Mouse (Mus musculus): ENCODE data around the gene Sec11a. TPM values are rescaled to one million over a fixed set of nuclear protein-coding genes. Genes with fewer than 3 reads are reported as not detected.
"Not testable (repeated sequence)": the region's sequence is repeated elsewhere in the genome, so short reads cannot be mapped to it uniquely, and the experiment has no call there.

Gene Sec11a
- 10 to 100 TPM; 70.2 to 75.0 TPM for total RNA-seq (2021)

GRCm38 (mm10) chr7:80947445-80948350, at the start of gene Sec11a:
Gene Sec11a (minus strand): TSS chr7:80947780.
- intact Hi-C loops (cut with DNase I) = loop anchor here (2.0 kb wide), 1 partner anchor 39 kb away; no protein-coding TSS in a partner anchor

DNA sequence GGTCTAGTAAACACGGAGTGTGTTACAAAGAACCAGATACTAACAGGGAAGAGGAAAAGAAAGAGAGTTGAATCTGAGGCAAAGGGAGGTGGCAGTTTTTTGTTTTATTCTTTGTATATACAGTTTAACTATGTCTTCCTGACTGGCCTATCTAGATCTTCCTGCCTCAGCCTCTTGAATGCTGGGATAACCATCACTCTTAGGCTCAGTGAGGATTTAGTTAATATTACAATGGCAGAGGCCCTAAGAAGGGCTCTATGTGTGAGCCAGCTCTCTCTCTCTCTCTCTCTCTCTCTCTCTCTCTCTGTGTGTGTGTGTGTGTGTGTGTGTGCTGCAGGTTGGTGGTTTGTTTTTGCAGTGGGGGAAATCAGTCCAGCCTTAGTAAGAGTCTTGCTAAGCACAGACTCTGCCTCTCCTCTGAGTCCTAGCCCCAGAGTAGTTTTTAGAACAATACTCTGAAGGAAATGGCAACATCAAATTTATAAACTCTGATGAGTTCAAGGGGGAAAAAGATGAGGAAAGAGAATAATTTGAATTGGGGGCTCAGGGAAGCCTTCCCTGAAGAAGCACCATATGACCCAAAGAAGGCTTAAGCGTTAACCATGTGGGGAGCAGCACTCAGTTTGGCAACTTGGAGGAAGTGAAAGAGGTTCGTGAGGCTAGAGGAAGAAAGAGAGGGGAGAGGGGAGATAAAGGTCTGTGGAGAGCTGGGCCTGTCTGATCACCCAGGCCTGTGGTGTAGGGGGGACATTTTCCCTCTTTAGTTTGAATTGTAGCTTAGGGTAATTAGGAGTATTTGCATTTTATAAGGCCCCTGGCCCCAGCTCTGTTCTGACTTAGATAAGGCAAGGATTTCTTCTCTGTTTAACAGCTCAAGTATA, 47.9 kb upstream of the Sec11a start:
- intact Hi-C loops (cut with DNase I) = loop anchor here (10.0 kb wide), 1 partner anchor 349 kb away; the partner anchor contains the start of gene Rps17
- no peak for DNase-seq

More at GRCm38 (mm10) chr7:80947445-80948350, at the start of gene Sec11a:
- DNase-seq = peak; percentile 96 to 97

- intact Hi-C loops (cut with DNase I) = loop anchor here (5.0 to 10.0 kb wide), 2 partner anchors 92 to 350 kb away; partner anchors contain the start of genes Rps17 and Wdr73
- peak; percentile 17 to 31 for DNase-seq
Observed at GRCm38 (mm10) chr7:80994663-80995005, 47.1 kb upstream of the Sec11a start.

DNA sequence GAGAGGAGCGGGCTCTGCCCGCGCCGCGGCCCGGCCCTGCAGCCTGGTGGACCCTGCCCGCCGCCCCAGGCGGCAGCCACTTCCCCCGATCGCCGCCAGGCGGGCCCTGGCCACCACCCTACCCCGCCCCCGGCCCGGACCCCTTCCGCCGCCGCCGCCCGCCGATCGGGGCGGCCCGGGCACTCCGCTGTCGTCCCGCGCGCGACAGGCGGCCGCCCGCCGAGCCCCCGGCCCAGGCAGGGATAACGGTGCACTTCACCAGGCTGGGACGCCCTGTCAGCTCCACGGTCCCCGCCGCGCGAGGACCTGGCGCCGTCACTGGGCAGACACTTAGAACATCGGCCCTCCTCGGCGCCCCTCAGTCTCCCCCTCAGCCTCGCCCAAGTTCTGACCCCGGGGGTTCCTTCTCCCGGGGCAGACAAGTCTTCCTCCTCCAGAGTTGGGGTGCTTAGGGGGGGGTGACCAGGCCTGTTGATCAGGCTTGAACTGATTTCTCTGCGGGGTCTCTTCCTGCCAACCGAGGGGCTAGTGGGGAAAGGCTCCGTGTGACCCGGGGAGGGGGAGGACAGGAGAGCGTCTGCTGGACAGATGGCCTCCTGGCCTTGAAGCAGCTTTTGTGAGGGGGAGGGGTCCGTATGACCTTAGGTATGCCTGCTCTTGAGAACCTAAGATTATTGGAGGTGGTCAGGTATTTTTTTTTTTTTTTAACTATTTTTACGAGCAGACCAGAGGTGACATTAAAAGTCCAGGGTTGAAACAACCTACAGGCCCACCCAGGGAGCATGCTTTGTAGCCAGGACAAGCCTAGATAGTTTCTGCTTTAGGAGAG, 46.5 kb upstream of the Sec11a start:
- intact Hi-C loops (cut with DNase I) = loop anchor here (5.0 to 10.0 kb wide), 2 partner anchors 92 to 351 kb away; partner anchors contain the start of genes Rps17 and Wdr73
- peak in 1 of 2 experiments; percentile 26 for DNase-seq

DNA sequence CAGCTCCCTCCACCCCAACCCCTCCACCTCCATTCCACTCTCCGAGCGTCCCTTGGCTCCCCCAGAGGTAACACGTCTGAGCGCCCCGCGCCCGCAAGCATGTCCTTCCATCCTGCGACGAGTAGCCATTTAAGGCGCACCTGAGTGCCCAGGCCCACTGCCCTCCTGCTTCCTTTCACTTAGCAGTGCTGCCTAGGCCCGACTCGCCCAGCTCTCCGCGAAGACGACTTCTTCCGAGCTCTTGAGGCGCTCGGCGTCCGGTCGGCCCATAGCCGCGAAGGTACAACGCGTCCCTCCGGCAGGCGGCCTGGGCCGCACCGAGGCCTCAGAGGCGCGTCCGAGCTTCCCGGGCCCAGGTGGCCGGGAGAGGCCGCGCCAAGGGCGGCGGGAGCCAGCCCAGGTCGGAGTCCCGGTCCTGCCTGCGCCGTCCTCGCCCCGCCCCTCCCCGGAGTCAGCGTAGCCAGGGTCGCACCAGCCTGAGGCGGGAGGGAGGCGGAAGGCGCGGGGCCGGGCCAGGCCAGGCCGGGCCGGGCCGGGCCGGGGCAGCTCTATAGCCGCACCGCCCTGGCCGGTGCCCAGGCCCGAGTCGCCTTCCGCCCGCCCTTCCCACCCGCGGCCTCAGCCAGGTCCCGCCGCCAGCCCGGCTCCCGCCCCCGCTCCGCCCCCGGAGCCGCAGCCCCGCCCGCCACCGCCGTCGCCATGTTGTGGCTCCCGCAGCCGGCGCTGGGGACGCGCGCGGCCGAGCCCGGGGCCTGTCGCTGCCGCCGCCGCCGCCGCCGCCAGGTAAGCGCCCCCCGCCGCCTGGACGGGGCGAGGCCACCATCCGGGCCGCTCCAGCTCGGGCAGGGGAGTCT, 45.6 kb upstream of the Sec11a start, which contains the start of gene Zfp592:
TSS of gene Zfp592 (plus strand) at position 702 of the 854 bp plus-strand sequence.
- DNase-seq = peak; percentile 87 to 91
- intact Hi-C loops (cut with DNase I) = loop anchor here (5.0 to 10.0 kb wide), 2 partner anchors 91 to 352 kb away; partner anchors contain the start of genes Rps17 and Wdr73

GRCm38 (mm10) chr7:80992631-80992979, 45.0 kb upstream of the Sec11a start:
- peak in 1 of 2 experiments; percentile 53 for DNase-seq
- intact Hi-C loops (cut with DNase I) = loop anchor here (5.0 to 10.0 kb wide), 2 partner anchors 90 to 352 kb away; partner anchors contain the start of genes Rps17 and Wdr73

DNA sequence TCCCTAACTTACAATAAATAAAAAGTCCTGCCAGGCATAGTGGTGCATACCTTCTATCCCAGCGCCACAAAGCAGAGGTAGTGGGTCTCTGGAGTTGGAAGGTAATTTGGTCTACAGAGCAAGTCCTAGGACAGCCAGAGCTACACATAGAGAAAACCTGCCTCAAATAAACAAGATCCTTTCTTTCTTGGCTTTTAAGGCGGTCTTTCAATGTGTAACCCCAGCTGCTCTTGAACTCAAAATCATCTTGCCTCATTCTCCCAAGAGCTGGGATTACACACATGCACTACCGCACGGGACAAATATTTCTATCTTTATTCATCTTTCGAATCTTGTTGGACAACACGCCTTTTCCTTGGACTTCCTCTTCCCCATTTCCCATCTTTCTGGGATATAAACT, 44.5 kb upstream of the Sec11a start:
- intact Hi-C loops (cut with DNase I) = loop anchor here (5.0 to 10.0 kb wide), 2 partner anchors 90 to 353 kb away; partner anchors contain the start of genes Rps17 and Wdr73
- peak in 1 of 2 experiments; percentile 14 for DNase-seq

DNA sequence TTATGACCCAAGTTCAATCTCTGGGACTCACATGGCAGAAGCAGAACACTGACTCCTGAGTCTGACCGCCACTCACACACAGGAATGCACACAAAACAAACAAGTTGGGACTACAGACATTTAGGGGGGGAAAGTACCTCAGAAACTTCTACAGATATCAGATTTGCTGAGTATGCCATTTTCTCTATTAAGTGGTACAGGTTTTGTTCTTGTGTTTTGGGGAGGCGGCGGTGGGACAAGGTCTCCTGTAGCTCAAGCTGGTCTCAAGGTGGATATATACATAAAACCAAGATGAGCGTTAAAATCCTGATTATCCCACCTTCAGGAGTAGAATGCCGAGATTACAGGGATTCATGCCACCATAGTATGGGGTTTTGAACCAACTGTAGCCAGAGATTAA, 44.0 kb upstream of the Sec11a start:
- DNase-seq = no peak
- intact Hi-C loops (cut with DNase I) = loop anchor here (5.0 to 10.0 kb wide), 2 partner anchors 89 to 353 kb away; partner anchors contain the start of genes Rps17 and Wdr73

DNA sequence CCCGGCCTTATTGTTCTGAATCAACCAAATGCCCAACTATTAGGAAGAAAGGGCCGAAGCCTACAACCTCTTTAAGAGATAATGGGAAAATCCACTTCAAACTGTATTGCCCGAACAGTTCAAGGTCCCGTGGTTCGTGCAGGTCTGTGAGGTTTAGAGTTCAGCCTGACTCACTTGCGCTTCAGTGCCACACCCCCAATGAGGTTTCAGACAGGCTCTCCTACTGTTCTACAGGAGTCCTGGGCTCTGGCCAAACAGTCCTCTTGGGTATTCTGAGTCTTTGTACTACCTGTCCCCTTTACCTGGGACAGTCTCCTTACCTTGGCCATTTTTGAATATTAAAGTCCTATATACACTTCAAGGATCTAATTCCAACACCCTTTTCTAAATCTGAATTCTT, 42.7 kb upstream of the Sec11a start:
- intact Hi-C loops (cut with DNase I) = loop anchor here (5.0 to 10.0 kb wide), 2 partner anchors 88 to 355 kb away; partner anchors contain the start of genes Rps17 and Wdr73

DNA sequence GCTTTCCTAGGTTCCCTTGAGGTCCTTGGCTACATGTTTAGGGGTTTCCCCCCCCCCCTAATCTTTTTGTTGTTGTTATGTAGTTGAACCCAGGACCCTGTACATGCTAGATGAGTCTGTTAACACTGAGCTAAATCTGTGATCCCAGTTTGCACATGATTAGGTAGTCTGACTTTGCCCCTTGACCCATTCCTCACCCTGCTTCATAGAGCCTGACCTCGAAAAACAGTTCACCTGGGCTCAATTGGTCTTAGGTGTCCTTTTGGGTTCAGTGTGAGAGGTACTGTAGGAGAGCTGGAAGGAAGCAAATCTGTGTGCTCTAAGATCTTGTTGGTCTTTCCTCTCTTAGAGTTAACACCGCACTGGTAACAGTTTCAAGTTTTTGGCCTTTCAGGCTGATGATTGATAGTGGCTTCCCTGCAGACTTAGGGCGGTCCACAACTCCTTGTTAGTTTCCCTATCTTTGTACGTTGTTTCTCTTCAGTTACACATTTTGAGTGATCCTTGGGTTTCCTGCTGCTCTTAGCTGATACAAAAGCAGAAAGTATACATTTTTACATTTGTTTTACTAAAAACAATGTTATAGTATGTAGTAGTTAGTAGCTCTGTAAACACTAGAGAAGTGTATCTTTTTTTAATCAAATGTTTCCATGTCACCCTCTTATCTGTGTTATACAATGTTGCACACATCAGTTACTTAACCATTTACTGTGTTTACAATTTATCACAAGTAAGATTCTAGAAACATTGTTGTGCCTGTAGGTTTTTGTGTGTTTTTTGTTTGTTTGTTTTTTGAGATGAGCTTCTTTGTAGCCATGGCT, 40.4 kb upstream of the Sec11a start:
- no peak for DNase-seq
- intact Hi-C loops (cut with DNase I) = loop anchor here (2.0 kb wide), 1 partner anchor 39 kb away; no protein-coding TSS in a partner anchor

More for the DNA sequence above, 42.7 kb upstream of the Sec11a start:
- no peak for DNase-seq

DNA sequence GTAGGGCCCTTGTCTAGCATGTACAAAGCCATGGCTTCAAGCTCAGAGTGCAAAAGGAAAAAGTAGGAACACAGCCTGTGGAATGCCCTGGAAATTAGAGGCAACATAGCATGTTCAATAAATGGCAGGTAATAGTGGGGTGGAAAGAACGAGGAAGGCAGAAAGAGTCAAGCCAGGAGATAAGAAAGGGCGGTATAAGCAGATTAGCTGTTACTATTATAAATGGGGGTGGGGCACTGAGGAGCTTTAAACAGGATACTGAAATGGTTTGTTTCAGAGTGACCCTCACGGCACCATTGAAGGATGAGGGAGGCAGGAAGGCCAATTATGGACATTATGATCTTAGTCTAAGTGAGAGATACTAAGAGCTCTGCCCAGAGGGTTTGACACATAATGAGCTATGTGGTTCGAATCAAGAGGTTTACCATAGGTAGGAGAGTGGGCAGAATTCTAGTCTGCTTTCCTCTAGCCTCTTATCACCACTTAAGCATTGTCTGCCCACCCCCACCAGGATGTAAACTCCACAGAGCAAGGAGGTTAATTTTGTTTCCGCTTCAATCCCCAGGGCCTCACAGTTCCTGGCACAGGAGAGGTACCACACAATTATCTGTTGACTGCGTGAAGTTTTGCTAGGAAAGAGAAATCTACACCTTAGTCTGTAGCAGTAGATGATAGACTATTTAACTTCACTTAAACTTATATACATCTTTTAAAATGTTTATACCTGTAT, 39.0 kb upstream of the Sec11a start:
- DNase-seq = no peak

GRCm38 (mm10) chr7:80980566-80980965, 33.0 kb upstream of the Sec11a start:
- no peak for DNase-seq
- intact Hi-C loops (cut with DNase I) = no loop called here

More for the DNA sequence above, 39.0 kb upstream of the Sec11a start:
- intact Hi-C loops (cut with DNase I) = loop anchor here (2.0 kb wide), 1 partner anchor 38 kb away; no protein-coding TSS in a partner anchor

DNA sequence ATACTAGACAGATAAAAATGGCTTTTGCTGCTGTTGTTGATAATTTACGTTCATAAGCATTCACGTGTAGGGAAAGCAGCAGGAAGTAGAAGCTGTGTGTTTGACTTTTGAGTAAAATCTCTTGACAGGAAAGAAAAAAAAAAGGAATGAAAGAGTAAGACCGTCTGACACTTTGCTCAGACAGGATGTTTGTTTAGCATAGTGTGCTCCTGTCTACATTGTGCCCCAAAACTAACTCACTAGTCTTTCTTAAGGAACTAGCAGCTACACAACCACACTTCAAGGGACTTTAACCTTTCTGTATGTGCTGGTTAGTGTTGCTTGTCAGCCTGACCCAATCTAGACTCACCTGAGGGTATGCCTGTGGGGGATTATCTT, 26.0 kb upstream of the Sec11a start:
- intact Hi-C loops (cut with DNase I); DNase-seq: not testable (repeated sequence)

DNA sequence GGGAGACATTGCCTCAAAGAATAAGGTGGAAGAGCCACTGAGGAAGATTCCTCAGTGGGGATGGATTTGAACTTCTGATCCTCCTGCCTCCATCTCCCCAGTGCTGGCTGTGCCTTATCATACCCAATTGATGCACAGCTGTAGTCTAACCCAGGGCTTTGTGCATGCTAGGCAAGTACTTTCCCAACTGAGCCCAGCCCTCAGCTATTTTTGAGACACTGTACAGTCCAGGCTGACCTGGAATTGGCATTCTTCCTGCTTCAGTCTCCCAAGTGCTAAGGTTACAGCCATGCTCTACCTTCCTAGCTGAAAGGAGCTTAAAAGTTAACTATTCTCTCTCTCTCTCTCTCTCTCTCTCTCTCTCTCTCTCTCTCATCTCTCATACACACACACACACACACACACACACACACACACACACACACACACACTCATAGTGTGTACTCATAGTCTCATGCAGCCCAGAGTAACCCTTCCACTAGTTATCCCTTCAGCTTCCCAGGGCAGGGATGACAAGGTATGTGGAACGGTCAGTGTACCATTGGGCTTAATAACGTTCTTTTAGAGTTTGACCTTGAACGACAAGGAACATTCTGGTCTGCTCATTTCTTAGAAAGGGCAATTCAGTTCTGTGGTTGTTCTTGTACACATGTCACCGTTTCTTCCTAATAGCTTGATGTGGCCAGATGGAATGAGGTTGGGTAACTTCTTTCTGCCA, 25.5 kb upstream of the Sec11a start:
- DNase-seq; intact Hi-C loops (cut with DNase I): not testable (repeated sequence)

- intact Hi-C loops (cut with DNase I) = no loop called here
- no peak for DNase-seq
Observed at GRCm38 (mm10) chr7:80972082-80972481, 24.5 kb upstream of the Sec11a start.

DNA sequence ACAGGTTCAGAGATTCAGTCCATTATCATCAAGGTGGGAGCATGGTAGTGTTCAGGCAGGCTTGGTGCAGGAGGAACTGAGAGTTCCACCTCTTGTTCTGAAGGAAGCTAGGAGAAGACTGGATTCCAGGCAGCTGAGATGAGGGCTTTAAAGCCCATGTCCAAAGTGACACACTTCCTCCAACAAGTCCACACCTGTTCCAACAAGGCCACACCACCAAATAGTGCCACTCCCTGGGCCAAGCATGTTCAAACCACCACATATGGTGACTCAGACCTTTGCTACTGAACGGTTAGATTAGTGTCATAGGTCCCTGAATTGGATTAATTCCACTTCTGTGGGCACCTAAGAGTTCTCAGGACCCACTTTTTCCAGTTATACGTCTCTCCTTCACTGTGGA, 23.8 kb upstream of the Sec11a start:
- no peak for DNase-seq
- intact Hi-C loops (cut with DNase I) = no loop called here
